Mouse (Mus musculus) testis, adult 2 months (tissue): ENCODE data around the gene Chst1. TPM values are rescaled to one million over a fixed set of nuclear protein-coding genes. Genes with fewer than 3 reads are reported as not detected.

Source experiments
- H3K27ac ChIP-seq: fragments of 200-500 bp; 2 replicates; pipeline ENCODE4 v1.5.1; 2012; ENCODE audit warnings: low read depth, low read length; ENCODE audit not compliant: control insufficient read depth, insufficient read depth
- H3K27me3 ChIP-seq: fragments of 200-500 bp; 2 replicates; pipeline ENCODE4 v1.6.1; 2012; ENCODE audit warnings: mild to moderate bottlenecking, low read length, moderate library complexity; ENCODE audit not compliant: control insufficient read depth, insufficient read depth
- H3K36me3 ChIP-seq: fragments of 200-500 bp; 2 replicates; pipeline ENCODE4 v1.6.1; 2012; ENCODE audit warnings: mild to moderate bottlenecking, low read length; ENCODE audit not compliant: control insufficient read depth, insufficient read depth
- H3K4me1 ChIP-seq: fragments of 200-500 bp; 2 replicates; pipeline ENCODE4 v1.6.1; 2012; ENCODE audit warnings: low read length; ENCODE audit not compliant: control insufficient read depth, insufficient read depth
- H3K4me3 ChIP-seq: fragments of 200-500 bp; 2 replicates; pipeline ENCODE4 v1.5.1; 2012; ENCODE audit warnings: low read depth, mild to moderate bottlenecking, low read length, moderate library complexity, mixed read lengths; ENCODE audit not compliant: control insufficient read depth
- CTCF ChIP-seq: fragments of 200-500 bp; IDR thresholded peaks from 2 replicates; pipeline ENCODE4 v1.5.1; 2012; ENCODE audit warnings: low read depth, mild to moderate bottlenecking, inconsistent platforms, low read length, moderate library complexity; ENCODE audit not compliant: control insufficient read depth, insufficient read depth, insufficient replicate concordance
- POLR2A ChIP-seq: fragments of 200-500 bp; IDR thresholded peaks from 2 replicates; pipeline ENCODE4 v1.6.1; 2012; ENCODE audit warnings: low read depth, mild to moderate bottlenecking, inconsistent platforms, low read length, moderate library complexity; ENCODE audit not compliant: control insufficient read depth
- polyA plus RNA-seq: library from polyadenylated mRNA; depleted of rRNA; stranded (reverse); fragments of >200 nt; gene quantifications from 2 replicates; pipeline ENCODE4 v1.2.3, GENCODE M21; 2012

Chst1 gene
- polyA plus RNA-seq, 1 experiment: 48.9 TPM

- Histone ChIP-seq H3K4me1 (peaks cover 7% of the 10 kb centered on the region), H3K27me3 (no peaks in the 10 kb centered on the region), H3K4me3 (no peak overlapping the region), H3K27ac (no peak overlapping the region), H3K36me3 (no peaks in the 10 kb centered on the region)
- TF ChIP-seq CTCF (no peak), POLR2A (no peak)
Observed at GRCm38 (mm10) chr2:92640555-92640954, 41.0 kb downstream of the Chst1 start.

GRCm38 (mm10) chr2:92645282-92646037 is 46.0 kb downstream of the Chst1 start:
- no peaks in the 10 kb centered on the region for H3K36me3 ChIP-seq

GRCm38 (mm10) chr2:92649154-92649801 is 49.8 kb downstream of the Chst1 start:
- TF ChIP-seq CTCF (no peak), POLR2A (no peak)
- Histone ChIP-seq H3K4me1 (peaks cover 4% of the 10 kb centered on the region), H3K4me3 (no peak overlapping the region), H3K27ac (no peak overlapping the region), H3K27me3 (no peaks in the 10 kb centered on the region), H3K36me3 (no peaks in the 10 kb centered on the region)

More at GRCm38 (mm10) chr2:92645282-92646037, 46.0 kb downstream of the Chst1 start:
- peaks cover 6% of the 10 kb centered on the region for H3K4me1 ChIP-seq
- TF ChIP-seq CTCF (no peak), POLR2A (no peak)
- no peak overlapping the region for H3K4me3 ChIP-seq
- H3K27me3 ChIP-seq: no peaks in the 10 kb centered on the region
- no peak overlapping the region for H3K27ac ChIP-seq

- no peak overlapping the region for H3K27ac ChIP-seq
- H3K4me1 ChIP-seq: peaks cover 5% of the 10 kb centered on the region
- no peak overlapping the region for H3K4me3 ChIP-seq
- no peaks in the 10 kb centered on the region for H3K27me3 ChIP-seq
- TF ChIP-seq POLR2A: no peak
- TF ChIP-seq CTCF: no peak
- no peaks in the 10 kb centered on the region for H3K36me3 ChIP-seq
Observed at GRCm38 (mm10) chr2:92650428-92650827, 50.9 kb downstream of the Chst1 start.

- Histone ChIP-seq H3K4me1 (peaks cover 5% of the 10 kb centered on the region), H3K4me3 (no peak overlapping the region), H3K36me3 (no peaks in the 10 kb centered on the region), H3K27me3 (no peaks in the 10 kb centered on the region), H3K27ac (no peak overlapping the region)
- TF ChIP-seq POLR2A (no peak), CTCF (no peak)
Observed at GRCm38 (mm10) chr2:92651294-92651816, 51.8 kb downstream of the Chst1 start.

- no peak overlapping the region for H3K27ac ChIP-seq
- H3K27me3 ChIP-seq: no peaks in the 10 kb centered on the region
- H3K4me1 ChIP-seq: peaks cover 5% of the 10 kb centered on the region
- H3K36me3 ChIP-seq: no peaks in the 10 kb centered on the region
- TF ChIP-seq POLR2A (no peak), CTCF (no peak)
- H3K4me3 ChIP-seq: no peak overlapping the region
Observed at GRCm38 (mm10) chr2:92657189-92657588, 57.7 kb downstream of the Chst1 start.
